Mouse (Mus musculus) lung, postnatal 25 days (tissue): ENCODE data around the gene Dstn.
A peak's percentile ranks its signal among the peaks of the same experiment; 100 is the strongest.

ENCODE experiments used
- DNase-seq: peaks from one replicate; pipeline ENCODE4 v3.0.0; 2022; ENCODE audit warnings: low spot score

Dstn gene

DNA sequence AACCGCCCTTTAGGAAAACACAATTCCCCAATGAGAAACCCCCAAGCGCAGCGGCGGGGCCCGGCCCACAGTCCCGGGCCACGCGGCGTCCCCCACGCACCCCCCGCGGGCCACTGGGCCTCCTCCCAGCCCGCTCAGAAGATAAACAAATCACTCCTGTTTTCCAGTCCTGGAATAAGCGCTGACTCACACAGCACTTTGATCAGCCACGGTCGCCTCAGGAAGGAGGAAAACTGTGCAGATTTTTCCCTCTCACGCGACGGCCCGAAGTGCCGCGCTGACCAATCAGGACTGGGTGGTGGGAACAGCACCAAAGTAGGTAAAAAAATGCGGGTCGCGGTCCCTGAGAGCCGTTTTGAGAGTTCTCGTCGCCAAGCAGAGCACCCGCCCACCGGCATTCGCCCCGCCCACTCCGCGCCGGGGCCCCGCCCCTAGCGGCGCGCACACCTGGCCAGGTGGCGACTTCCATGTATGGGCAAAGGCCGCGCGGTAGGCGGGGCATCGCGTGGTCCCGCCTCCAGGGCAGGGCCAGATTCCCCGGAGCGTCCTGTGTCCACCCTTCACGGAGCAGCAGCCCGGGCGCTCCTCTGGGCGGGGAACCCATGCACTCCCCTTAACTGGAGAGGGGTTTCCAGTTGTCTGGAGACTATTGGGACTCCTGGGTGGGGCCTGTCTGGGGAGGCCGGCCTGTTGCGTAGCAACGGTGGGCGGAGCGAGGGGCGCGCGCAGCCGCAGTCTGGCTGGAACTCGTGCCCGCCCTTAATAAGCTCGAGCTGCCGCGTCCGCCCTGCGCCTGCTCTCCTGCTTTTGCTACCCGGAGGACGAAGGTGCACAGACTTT lies at the start of gene Dstn:
Gene Dstn, plus strand, starts transcription at position 561 of the 840 bp plus-strand sequence.
- DNase-seq, result peak; percentile 97

DNA sequence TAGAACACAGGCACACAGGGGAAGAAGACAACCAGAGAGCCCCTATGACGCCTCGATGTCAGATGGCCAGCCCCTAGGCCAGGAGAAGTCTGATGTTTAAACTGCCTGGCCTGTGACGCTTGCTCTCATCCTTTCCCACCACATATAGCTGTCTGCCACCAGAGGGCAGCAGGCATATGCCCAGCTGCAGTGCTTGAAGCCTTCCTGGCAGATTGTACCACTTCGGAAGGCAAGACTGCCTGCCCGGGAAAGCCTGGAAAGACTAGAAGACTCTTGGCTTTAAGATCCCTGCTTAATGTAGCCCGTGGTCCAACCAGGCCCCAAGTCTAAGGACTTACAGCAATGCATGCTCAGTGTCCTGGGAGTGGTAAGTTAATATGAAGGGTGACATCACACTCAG lies 47.8 kb upstream of the Dstn start:
- peak; percentile 86 for DNase-seq

DNA sequence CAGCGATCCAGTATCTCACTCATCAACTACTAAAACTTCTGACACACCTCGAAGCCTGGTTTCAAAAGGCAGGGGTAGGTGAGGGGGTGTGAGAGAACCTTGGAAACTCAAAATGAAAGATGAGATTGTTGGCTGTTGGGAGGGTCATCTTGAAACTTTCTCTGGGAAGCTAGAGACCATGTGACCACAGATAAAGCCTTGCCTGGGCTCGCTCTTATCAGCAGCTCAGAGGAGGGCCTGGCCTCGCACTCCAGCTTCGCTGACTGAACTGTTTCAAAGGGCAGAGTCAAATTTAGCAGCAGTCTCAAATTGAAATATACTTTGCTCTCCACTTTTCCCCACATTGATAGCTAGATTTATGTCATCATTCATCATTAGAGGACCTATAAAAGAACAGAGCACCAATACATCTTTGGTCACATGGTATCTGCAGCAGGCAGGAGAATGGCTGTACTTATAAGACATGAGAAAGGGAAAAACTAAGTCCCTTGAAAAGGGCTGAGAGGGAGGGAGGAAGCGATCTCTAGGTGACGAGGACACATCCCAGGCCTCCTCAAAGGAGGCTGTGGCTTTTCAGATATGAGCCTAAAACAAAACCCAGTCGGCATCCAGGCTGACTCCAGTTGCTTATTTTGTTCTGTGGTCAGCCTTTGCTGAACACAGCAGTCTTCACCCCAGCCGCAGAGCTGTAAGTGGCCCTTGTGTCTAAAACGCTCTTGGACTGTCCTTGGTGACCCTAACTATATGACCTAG lies 44.0 kb upstream of the Dstn start:
- no peak for DNase-seq

DNA sequence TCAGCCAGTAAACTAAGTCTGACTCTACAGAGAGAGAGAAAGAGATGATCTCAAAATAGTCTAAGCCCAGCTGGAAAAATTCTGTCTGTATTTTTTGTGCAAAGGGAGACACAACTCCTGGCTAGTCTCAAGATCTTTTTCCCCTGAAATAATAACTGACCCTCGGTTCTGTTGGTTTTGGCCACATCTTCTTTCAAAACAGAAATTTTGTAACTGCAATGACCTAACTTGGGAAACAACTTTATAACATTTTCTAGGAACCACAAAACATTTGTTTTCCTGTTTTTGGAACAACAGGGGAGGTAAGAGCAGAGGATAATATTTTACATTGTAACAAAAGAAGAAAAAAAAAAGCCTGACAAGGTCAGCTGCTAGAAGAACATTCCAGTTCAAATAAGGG lies 39.1 kb upstream of the Dstn start:
- DNase-seq, result no peak

DNA sequence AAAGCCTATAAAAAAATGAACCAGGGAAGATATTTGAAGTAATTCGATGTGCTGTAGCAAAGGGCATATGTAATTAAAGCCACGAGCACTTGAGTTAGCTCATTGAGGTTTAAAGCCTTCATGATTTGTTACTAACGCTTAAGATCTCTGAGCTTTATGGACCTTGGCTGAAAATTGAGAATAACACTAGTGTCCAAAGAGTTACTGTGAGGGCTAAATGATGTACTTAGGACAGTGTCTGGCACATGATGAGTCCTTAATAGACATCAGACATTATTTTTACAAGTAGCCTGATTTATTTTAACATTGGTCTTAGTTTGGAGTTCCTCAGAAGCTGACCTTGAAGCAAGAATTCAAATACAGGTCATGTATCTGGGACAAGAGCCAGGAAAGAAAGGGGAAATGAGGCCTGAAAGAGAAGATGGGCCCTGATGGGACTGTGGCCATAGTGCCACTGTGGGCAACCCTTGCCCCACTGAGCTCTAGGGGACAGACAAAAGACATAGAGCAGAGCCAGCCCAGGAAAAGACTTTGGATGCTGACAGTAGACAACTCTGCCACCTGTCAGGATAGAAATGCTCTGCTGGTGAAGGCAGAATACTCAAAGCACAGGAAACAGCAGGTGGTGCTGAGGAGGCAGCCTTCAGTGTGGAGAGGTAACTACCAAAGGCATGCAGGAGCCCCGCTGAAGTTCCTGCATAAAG lies 38.0 kb upstream of the Dstn start:
- DNase-seq, result no peak

DNA sequence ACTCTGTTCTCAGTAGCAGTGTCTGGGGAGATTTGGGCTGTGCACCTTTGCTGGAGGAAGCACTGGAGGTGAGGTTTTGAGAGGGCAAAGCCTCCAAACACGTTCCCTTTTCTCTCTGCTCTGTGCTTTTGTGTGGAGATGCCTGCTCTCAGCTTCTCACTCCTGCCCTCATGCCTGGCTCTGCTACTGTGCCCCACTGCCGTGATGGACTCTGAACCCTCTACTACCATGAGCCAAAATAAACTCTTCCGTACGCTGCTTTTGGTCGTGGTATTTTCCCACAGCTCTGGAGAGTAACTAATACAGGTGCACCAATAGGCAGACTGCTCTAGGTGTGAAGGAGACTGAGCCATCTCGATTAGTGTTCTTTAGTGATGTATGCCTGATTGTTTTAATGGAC lies 35.8 kb upstream of the Dstn start:
- DNase-seq, result no peak

DNA sequence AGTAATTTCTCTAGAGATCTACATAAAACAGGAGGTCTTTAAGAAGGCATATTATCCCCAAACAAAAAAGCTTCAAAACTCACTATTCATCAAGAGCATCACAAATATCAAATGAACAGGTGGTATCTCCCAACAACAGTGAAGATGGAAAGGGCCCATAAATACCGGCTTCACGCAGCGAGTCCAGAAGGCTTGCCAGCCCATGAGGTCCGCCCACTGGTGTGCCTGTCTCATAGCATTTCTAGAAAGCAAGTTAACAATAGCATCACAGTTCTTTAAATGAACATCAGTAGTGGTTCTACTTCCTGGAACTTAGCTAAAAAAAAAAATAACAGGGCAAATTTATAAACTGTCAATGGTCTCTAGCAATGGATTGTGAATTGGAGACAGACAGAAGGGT lies 33.1 kb upstream of the Dstn start:
- no peak for DNase-seq

DNA sequence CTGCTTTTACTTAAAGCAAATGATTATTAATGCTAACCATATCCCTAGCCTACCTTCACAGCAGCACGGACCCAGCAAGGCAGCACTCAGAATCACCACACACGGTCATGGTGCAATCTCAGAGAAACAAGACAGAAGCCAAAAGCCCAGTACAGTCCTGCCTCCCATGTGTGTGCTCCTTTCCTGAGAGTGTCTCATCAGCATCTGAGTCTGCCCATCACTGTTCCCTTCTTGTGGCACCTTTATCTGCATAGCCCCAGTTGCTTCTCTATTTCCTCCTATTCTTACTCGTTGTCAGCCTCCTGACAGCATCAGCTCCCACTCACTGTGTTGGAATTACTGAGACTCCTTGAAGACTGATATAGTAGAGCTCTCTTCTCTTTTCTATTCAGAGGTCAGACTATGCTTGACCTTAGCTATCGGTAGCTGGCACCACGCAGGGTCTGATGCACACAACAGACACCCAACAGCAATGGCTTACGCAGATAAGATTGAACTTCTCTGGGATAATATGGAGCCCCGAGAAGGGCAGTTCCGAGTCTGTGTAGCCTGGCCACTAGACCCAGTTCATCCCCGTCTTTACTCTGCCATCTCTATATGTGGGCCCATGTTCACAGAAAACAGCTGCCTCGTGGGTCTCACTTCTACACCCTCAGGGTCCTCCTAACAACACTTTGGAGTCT lies 32.4 kb upstream of the Dstn start:
- no peak for DNase-seq

DNA sequence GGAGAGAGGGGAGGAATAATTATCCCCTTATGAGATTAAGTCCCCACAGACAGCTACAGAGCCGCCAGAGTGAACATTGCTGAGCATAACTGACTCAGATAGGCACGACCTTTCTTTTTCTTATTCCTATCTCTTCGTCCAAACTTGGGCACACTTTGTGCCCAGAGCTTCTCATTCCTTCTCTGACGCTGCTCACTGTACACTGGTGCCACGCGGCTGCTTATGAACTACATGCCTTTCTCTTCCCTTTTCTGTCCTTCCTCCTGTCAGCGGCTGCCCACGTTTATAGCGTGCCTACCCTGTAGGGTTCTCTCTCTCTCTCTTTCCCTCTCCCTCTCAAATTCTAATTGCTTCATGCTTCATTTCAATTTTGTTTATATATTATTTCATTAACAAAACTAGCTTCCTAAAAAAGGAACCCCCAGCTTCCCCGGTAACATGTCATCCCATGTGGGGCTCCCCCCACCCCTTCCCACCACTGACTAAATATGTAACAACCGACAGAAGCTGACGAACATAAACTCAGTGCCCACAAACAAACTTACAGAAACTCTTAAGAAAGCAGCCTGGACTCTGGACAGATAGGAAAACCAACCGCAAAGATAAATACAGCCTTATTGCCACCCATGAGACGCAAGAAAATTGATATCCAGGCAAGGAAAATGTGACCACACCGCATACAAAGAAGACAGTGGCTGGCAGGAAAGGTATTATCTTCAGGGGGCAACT lies 25.8 kb upstream of the Dstn start:
- DNase-seq, result no peak

DNA sequence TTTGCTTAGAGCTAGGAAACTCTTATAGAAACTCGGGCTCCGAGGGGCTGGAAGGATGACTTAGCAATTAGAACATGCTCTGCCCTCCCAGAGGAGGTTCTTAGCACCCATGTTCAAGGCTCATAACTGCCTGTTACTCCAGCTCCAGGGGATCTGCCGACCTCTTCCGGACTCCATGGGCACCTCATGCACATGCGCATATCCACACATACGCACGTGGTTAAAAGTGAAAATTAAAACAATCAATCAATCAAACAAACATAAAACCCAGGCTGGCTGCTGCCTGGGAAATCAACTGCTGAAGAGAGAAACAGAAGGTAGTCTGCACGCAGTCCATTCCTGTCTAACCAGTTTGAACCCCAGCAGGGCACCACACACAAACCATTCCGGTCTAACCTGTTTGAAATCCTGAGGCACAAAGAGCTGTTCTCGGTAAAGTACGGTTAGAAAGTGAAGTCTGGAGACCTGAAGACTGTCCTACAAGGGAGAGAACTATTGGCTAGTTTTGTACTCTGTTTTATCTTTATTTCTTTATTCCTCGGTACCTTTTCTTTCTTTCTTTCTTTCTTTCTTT lies 25.2 kb upstream of the Dstn start:
- peak; percentile 82 for DNase-seq

DNA sequence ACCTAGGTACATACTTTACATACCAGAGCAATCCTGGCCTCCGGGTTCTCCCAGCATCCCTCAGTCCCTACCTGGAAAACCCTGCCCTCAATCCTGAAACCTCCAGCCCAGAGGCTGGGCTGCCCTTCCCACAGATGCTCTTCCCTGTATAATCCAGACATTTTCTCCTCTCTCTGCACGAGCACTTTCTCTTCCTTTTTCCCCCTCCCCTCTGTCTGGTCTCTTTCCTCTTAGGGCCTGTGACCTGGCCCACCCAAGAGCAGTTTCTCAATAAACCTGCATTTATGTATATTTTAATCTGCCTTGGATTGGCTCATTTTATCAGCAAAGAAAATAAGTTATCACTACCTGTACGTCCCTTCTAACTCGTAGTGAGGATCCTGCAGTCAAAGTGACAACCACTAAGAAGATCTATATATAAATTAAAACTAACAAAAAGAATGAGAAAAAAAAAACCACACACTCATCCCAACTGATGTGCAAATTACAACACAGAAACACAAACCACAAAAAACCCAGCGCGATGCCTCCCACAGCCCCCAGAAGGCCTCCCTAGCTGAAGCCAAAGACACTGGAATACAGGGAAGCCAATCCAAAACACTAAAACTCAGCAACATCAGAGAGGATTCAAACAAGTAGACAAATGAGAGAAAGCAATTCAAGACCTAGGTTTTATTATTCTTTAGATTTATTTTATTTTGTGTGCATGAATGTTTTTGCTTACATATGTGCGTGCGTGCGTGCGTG lies 23.6 kb upstream of the Dstn start:
- no peak for DNase-seq

DNA sequence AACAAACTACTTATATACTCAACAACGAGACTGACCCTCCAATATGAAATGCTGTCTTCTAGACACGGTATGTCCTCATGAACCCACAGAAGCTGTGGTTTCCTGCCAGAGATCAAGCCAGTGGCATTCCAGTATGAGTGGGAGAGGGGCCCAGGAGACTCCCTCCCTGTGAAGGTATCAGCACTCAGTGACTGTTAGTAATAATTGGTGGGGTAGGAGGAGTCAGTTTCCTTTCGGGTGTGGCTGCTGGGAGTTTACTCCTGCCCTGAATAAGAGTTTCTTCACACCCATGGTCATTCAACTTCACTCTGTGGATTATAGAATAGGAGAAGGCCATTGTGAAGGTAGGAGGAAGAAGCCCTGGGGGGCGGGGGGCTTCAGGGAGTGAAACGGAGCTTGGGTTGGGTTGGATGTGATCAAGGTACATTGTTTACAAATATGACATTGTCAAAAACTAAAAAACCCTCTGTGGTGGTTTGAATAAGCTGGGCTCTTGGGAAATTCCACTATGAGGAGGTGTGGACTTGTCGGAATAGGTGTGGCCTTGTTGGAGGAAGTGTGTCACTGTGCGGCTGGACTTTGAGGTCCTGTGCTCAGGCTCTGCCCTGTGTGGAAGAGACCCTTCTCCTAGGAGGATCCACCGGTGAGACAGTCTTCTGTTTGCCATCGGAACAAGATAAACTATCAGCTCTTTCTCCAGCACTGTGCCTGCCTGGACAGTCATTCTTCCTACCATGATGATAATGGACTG lies 15.5 kb upstream of the Dstn start:
- DNase-seq, result no peak

DNA sequence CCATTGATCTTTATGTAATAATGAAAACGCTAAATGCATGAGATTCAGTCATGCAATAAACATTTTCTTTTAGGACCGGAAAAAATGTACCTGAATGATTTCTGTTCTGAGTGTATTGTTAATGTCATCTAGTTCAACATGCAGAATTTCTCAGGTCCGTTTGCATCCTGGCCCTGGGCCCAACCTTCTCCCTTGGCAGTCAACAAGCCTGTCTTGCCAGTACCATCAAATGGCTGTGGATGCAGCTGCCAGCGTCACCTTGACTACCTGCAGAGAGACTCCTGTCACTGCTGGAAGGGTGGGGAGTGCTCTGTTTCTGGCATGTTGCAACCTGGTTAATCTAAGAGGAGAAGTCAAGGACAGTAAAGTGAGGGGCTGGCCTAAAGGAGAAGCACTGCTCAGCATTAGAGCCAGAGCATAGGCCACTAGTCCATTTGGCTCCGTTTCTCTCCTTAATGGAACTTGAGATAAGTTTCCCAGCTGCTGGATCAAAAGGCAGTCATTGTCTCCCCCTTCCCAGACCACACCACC lies 14.2 kb upstream of the Dstn start:
- DNase-seq, result peak; percentile 45

DNA sequence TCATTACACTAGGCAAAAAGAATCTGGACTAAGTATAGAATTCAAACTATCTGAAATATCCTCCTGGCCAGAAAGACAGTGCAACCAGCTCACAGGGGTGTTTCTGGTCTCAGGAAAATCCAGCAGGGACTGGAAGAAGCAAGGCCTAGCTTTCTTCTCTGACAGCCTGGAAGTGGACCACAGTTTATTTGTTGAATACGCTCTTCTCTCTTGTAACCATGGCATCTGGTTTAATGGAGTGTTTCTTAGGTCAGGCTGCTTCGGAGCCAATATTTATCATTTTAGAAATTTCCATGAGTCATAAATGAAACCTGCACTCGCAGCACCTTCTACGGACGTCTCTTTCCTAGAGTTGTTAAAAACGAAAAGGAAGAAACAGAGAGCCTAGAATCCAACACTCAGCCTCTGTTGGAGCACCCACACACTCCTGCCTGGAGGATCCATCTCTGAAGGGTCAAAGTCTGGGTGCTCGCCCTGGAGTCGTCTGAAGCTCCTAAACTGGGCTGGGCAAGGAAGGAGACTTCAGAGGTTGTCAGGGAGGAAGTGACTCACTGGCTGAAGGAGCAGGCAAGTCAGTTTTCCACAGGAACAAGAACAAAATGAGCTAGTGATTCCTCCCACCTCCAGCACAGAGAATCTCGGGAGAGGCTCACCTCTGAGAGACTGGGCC lies 11.6 kb upstream of the Dstn start:
- no peak for DNase-seq

DNA sequence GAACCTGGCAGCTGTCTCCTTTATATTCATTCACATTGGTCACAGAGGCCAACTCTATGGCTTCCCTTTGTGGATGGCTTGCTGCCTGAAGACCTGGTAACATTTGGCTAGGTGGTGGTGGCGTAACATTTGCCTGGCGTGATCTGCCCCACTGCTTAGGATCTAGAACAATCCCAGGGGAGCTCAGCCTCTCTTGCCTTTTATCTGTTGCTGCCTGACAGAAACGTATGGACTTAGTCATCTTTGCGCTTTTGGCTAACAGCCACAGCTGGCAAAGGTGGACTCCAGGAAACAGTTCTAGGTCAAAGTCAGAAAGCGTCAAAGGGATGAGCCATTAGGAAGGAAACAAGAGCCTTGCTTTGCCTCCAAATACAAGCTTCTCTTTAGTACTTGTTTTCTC lies 10.2 kb upstream of the Dstn start:
- DNase-seq, result no peak

DNA sequence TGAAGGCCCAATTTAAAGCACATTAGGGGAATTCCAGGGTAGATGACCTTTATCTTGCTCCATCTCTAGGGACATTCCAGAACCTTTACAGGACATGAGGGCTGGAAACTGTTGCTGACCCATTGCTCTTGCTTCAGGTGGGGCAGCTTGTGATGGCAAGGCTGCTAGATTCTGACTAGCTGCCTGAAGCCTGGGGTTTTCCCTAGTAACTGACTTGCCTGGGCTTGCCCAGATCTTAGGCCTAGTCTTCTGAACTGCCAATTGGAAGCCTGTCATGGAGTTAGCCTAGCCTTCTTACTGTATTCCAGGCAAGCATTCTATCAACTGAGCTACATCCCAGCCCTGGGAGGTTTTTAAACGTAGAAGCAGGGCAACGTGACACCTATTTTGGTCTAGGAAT lies 5.9 kb upstream of the Dstn start:
- DNase-seq, result no peak

DNA sequence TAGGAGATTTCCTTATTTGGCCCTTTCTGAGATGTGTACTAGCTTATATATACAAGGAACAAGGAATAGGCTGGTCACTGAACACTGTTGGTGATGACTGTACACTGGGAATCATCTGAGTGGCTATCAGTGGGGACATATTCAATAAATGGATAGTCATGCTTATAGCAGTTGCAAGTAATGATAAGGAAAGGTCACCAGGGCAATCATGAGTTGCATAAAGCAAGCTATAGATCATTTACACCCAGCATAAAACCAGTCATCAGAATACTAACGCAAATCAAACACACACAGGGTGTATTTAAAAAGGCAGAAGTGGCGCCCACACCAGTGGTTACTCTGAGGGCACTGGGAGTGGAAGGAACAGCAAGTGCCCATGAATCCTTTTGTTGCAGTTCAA lies 2.9 kb upstream of the Dstn start:
- no peak for DNase-seq

DNA sequence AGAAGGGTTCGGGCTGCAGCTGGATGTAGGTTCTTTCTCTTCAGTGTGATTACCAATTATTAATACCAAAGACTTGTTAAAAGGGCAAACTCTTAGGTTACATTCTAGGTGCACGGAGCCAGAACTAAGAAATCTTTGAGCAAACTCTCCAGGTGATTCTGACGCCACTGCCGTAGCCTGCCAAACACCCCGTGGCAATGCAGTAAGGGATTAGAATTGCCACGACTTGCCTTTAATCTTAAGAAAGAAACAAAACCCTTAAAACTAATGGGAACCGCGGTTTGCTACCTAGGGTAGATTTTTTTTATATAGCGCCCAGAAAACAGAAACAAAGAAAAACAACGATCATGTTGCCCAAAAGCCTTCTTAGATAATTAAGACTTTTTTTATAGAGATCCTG lies 899 bp upstream of the Dstn start:
- no peak for DNase-seq

DNA sequence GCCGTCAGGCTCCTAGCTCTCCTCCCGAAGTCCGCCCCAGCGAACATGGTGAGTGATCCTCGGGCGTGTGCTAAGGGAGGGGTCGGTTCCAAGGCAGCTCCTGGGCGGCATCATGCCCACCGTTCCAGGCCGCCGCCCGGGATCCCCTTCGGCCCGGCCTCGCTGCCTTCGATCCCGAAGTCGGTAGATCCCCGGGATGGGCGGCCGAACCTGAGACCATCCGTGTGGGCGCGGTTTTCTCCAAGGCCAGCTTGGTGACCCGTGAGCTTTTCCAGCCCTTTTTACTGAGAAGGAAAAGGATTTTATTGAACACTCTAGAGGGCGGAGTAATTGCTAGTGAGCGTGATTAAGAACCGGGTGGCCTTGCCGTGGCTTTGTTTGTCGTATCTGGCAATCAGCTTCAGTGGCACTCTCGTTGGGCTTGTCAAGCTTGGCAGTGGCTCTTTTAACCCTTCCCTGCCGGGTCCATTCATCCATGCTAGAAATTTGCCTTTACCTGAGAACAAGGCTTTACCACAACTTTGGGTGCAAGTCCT lies 548 bp downstream of the Dstn start:
- peak; percentile 56 for DNase-seq
